8 mouse cellular contexts compared by ENCODE assay signal in genomic region chr1:189187737-189188390, GRCm38 (mm10).
A peak's percentile ranks its signal among the peaks of the same experiment; 100 is the strongest.
DNase-seq lines count a peak whose midpoint lies in the region; ATAC-seq and TF ChIP-seq lines count a peak whose summit lies in the region.

No protein-coding gene starts in this region.

- no peak overlapping the region for H3ac ChIP-seq in myocyte (ENCODE audit: control insufficient read depth, insufficient read length)

- ATAC-seq in cerebellum, adult (ENCODE audit: insufficient number of reproducible peaks, low FRiP score, low TSS enrichment), result no peak

- DNase-seq in cerebellum, adult 18-20 months, result peak; percentile 5 to 6
- peak; percentile 70 for DNase-seq in embryo, embryonic 10.5 days (ENCODE audit: low spot score)
- DNase-seq in layer of hippocampus, adult 2 months (ENCODE audit: low spot score in 2 of 2), result peak; percentile 21 to 71
- no peak for DNase-seq in retina, embryonic 14.5 days (ENCODE audit: low spot score)
- no peak for DNase-seq in thymus, postnatal 25 days
- no peak for DNase-seq in spleen, adult 18-20 months

- H3K4me3 ChIP-seq in layer of hippocampus, adult 2 months, result no peak overlapping the region
- no peak overlapping the region for H3K4me3 ChIP-seq in myocyte

- TF ChIP-seq CTCF in layer of hippocampus, adult 2 months (conservative IDR thresholded peaks at IDR 0.05), result no peak

- no peaks in the 10 kb centered on the region for H3K79me2 ChIP-seq in myocyte (ENCODE audit: control insufficient read depth, insufficient read depth)

- H3K4me2 ChIP-seq in myocyte (ENCODE audit: low read depth), result no peak overlapping the region

- H3K27me3 ChIP-seq in myocyte (ENCODE audit: control insufficient read depth, insufficient read depth, insufficient read length), result no peaks in the 10 kb centered on the region

- H3K36me3 ChIP-seq in myocyte (ENCODE audit: control insufficient read depth, insufficient read depth), result no peaks in the 10 kb centered on the region

- H3K27ac ChIP-seq in layer of hippocampus, adult 2 months, result peak overlapping the region; percentile 84

- no peak for TF ChIP-seq POLR2A in myocyte (IDR thresholded peaks at IDR 0.05; ENCODE audit: insufficient read length, low read depth)

TF ChIP-seq in myocyte, 11 proteins besides CTCF, POLR2A, EP300 and RAD21:
- TF ChIP-seq USF1 (IDR thresholded peaks at IDR 0.05; ENCODE audit: low read depth) (no peak), CEBPB (IDR thresholded peaks at IDR 0.05; ENCODE audit: insufficient read depth, poor library complexity, severe bottlenecking) (no peak), MYOG (IDR thresholded peaks at IDR 0.05; ENCODE audit: control insufficient read depth in 1 of 3, insufficient read depth in 1 of 3, insufficient read length in 2 of 3, low read depth in 2 of 3) (peak in 2 of 3 experiments; percentile 4 to 81), MYOD1 (IDR thresholded peaks at IDR 0.05; ENCODE audit: control insufficient read depth in 1 of 3, insufficient read length in 2 of 3, low read depth in 2 of 3) (peak in 2 of 3 experiments; percentile 73 to 77)

Comparison
In these comparisons a context has a peak if more than half of its experiments do, and no peak if none do; other contexts are left out.
1. DNase-seq: peak in cerebellum, adult 18-20 months (2 of 2), embryo, embryonic 10.5 days (single experiment) and layer of hippocampus, adult 2 months (2 of 2); none in retina, embryonic 14.5 days (single experiment), thymus, postnatal 25 days (single experiment) and spleen, adult 18-20 months (0 of 2).